Mouse (Mus musculus) limb, embryonic 12.5 days (tissue): ENCODE data around the gene Gm49320. TPM values are rescaled to one million over a fixed set of nuclear protein-coding genes. Genes with fewer than 3 reads are reported as not detected.

ENCODE experiments used
- ATAC-seq: fragments of 200-750 bp; cut with Nextera tagmentation; 2 replicates; pipeline ENCODE4 v1.8.0; 2017; ENCODE audit warnings: low read depth, moderate TSS enrichment; ENCODE audit not compliant: insufficient number of reproducible peaks, insufficient read depth, low FRiP score, low TSS enrichment
- H3K27ac ChIP-seq: fragments of 300-500 bp; sonication (generic); 2 replicates; pipeline ENCODE4 v1.5.1; 2016; ENCODE audit warnings: mild to moderate bottlenecking, moderate library complexity
- H3K27me3 ChIP-seq: fragments of 300-500 bp; sonication (generic); 2 replicates; pipeline ENCODE4 v1.6.1; 2016; ENCODE audit warnings: mild to moderate bottlenecking, moderate library complexity
- H3K36me3 ChIP-seq: fragments of 300-500 bp; sonication (generic); 2 replicates; pipeline ENCODE4 v1.6.1; 2016; ENCODE audit warnings: mild to moderate bottlenecking, moderate library complexity
- H3K4me1 ChIP-seq: fragments of 300-500 bp; sonication (generic); replicated peaks from 2 replicates; pipeline ENCODE4 v1.6.1; 2016
- H3K4me2 ChIP-seq: fragments of 300-500 bp; sonication (generic); 2 replicates; pipeline ENCODE4 v1.6.1; 2016; ENCODE audit warnings: mild to moderate bottlenecking, moderate library complexity
- H3K4me3 ChIP-seq: fragments of 300-500 bp; sonication (generic); replicated peaks from 2 replicates; pipeline ENCODE4 v1.5.1; 2016; ENCODE audit warnings: mild to moderate bottlenecking
- H3K9ac ChIP-seq: fragments of 300-500 bp; sonication (generic); replicated peaks from 2 replicates; pipeline ENCODE4 v1.6.1; 2016; ENCODE audit warnings: mild to moderate bottlenecking, moderate library complexity
- H3K9me3 ChIP-seq: fragments of 300-500 bp; sonication (generic); 2 replicates; pipeline ENCODE4 v1.6.1; 2016; ENCODE audit warnings: mild to moderate bottlenecking, moderate library complexity
- WGBS: fragments of 180-500 bp; shearing (Covaris S2); methylation state at CpG from one replicate; pipeline ENCODE4 v1.1.7; 2016; 5-methylcytosine and 5-hydroxymethylcytosine counted together
- polyA plus RNA-seq: library from polyadenylated mRNA; unstranded; fragments of >200 nt; fragmentation: Nextera tagmentation; extraction: Ambion mirVana; gene quantifications from 2 replicates; pipeline ENCODE4 v1.2.1, GENCODE M21; 2016

The Gm49320 gene
- polyA plus RNA-seq, 1 experiment from 2014 or later: 1.0 TPM

DNA sequence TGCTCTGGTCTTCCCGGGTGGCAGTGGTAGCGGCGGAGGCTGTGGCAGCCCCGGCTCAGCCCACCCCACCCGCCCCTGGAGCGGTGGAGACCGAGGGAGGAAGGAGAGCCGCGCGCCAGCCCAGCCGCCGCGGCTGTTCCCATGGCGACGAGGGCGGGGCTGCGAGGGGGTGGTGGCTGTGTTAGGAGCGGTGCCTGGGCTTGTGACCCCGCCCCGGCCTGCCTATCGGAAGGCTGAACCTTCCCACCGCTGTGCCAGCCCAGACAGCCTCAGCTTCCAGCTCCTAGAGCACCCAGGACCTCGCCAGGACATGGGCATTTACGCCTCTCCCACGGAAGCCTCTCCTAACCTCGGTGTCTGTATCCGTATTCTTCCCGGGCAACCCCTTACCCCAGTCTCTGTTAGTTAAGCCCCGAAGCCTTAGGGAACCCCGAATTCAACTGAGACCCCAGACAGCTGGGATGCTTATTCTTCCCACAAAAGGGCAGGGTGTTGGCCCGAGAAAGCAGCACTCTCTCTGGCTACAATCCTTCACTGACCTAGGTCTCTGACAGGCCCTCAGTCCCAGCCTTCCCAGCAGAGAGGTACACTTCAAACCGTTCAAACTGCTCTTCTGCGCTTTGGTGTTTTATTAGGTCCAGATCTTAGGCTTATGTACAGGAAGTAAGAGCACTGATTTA is 20.6 kb downstream of the Gm49320 start, which contains the start of gene Ctxn1:
TSS of gene Ctxn1 (minus strand) at position 150 of the 680 bp plus-strand sequence.
- Histone ChIP-seq H3K9ac (peak within 1 kb of the TSS; percentile 83), H3K36me3 (peaks cover 82% of the 10 kb centered on the region)
- WGBS: 7% methylated on average over 22 of the region's 33 CpGs

DNA sequence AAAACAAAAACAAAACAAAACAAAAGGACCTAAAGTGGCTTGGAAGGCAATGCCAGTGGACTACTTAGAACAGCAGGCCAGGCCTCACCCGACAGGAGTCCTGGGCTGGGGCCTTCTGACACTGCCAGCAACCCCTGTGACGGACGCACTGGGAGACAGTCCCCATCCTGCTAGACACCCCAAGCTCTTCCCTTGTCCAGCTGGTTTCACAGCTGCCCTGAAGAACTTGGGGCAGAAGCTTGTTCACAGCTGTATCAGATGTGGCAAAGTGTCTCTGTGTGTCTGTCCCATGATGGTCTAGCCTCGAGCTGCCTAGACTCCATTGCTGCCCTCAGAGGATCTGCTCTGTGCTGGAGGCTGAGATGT is 21.1 kb downstream of the Gm49320 start:
- Histone ChIP-seq H3K27ac (peak overlapping the region; percentile 76), H3K4me1 (peaks cover 27% of the 10 kb centered on the region), H3K4me2 (no peak overlapping the region), H3K9me3 (no peaks in the 10 kb centered on the region), H3K9ac (0 out of 2 replicates have a peak overlapping the region, but pooled peaks have one; percentile 83), H3K4me3 (no peak overlapping the region), H3K27me3 (no peaks in the 10 kb centered on the region), H3K36me3 (peaks cover 82% of the 10 kb centered on the region)
- no peak for ATAC-seq
- WGBS: 78% methylated on average over 4 of the region's 4 CpGs

More for the DNA sequence above, 20.6 kb downstream of the Gm49320 start, which contains the start of gene Ctxn1:
- Histone ChIP-seq H3K4me1 (peaks cover 29% of the 10 kb centered on the region), H3K27me3 (no peaks in the 10 kb centered on the region), H3K4me3 (peak within 1 kb of the TSS; percentile 82), H3K27ac (peak within 1 kb of the TSS; percentile 89), H3K9me3 (no peaks in the 10 kb centered on the region), H3K4me2 (peak within 1 kb of the TSS; percentile 71)
- peak; percentile 92 for ATAC-seq

DNA sequence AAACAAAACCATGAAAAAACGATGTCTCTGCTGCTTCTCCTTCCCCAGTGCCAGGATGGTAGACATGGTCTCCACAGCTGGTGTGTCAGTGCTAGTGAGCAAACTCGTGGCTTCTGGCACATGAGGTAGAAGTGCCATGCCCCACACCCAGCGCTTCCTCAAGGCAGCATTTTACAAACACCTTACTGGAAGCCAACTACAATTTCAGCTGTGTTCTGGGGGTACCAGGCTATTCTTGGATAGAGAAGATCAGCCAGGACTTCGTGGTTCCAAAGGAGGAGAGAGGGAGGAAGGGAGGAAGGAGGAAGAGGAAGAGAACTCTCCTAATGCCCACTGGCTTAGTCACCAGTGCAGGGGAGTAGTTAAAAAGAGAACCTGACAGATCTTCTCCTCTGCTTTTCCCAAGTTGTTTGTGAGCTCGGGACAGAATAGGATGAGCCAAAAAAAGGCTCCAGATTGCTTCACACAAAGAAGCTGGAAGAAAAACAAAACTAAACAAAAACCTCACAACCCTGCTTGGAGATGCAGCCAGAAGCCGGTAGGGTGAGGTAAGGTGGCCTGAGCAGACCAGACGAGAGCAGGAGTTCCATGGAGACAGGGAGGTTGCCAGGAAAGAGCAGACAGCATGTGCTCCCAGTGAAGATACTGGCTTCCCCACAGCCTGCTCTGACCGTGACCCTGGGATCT is 24.6 kb downstream of the Gm49320 start:
- peaks cover 86% of the 10 kb centered on the region for H3K36me3 ChIP-seq
- ATAC-seq: no peak

DNA sequence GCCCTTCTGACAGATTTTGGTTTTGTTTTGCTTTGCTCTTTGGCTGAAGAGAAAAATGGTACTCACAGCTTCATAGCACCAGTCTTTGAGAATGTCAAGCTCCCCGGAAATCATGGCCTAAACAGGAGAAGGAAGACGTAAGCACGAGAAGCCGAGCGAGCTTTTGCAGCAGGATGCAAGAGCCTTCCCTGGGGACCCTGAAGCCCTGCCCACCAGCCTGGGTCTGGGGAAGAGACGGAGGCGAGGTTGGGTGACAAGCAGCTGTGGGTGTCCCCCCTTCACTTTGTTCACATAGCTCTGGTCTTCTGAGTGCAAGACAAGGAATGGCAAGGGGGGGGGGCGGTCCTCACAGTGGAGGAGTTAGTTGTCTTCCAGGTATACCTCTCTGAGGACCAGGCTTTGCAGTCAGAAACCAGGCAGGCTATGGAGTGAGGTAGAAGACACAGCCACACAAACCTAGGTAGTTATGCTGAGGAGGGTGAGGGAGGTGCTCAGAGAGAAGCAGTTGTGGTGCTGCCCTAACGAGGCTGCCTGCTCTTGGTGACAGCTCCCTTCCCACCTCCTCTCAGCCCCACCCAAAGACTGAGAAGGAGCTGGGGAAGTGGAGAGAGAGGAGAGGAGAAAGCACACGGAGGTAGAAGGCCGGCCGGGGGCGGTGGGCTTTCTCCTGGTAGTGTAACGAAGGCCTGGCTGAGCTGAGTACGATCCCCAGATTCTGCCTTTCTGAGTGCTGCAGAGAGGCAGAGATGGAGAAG is 26.7 kb downstream of the Gm49320 start:
- Histone ChIP-seq H3K27ac (no peak overlapping the region), H3K36me3 (peaks cover 100% of the 10 kb centered on the region), H3K4me1 (no peaks in the 10 kb centered on the region), H3K9ac (no peak overlapping the region), H3K4me2 (no peak overlapping the region), H3K9me3 (no peaks in the 10 kb centered on the region), H3K4me3 (no peak overlapping the region), H3K27me3 (no peaks in the 10 kb centered on the region)
- 89% methylated on average over 15 of the region's 15 CpGs for WGBS
- ATAC-seq: no peak

More for the DNA sequence above, 24.6 kb downstream of the Gm49320 start:
- H3K9ac ChIP-seq: no peak overlapping the region
- H3K4me1 ChIP-seq: peaks cover 11% of the 10 kb centered on the region
- no peak overlapping the region for H3K4me2 ChIP-seq
- no peaks in the 10 kb centered on the region for H3K9me3 ChIP-seq
- no peaks in the 10 kb centered on the region for H3K27me3 ChIP-seq
- H3K27ac ChIP-seq: no peak overlapping the region
- 90% methylated on average over 8 of the region's 8 CpGs for WGBS
- no peak overlapping the region for H3K4me3 ChIP-seq

DNA sequence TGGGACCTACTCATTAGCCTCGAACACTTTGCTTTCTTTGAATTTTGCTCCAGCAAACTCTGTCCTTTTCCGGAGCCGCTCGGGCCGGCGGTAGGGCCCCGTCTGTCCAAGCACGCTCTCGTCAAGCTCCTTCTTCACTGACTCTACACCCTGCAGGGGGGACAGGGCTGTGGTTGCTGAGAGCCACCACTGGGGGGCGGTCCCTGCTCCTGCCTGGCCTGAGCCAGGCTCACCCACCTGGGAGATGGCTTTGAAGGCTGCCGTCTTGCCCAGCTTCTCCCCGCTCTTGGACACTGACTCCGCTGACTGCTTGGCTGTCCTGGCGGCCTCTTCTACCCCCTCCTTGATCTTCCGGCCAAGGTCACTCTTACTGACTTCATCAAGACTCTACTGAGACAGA is 29.0 kb downstream of the Gm49320 start:
- no peak for ATAC-seq
- H3K36me3 ChIP-seq: peaks cover 100% of the 10 kb centered on the region
- H3K9me3 ChIP-seq: no peaks in the 10 kb centered on the region
- no peaks in the 10 kb centered on the region for H3K4me1 ChIP-seq
- H3K9ac ChIP-seq: no peak overlapping the region
- WGBS: 79% methylated on average over 15 of the region's 15 CpGs
- no peak overlapping the region for H3K27ac ChIP-seq
- no peak overlapping the region for H3K4me3 ChIP-seq
- no peak overlapping the region for H3K4me2 ChIP-seq
- no peaks in the 10 kb centered on the region for H3K27me3 ChIP-seq

DNA sequence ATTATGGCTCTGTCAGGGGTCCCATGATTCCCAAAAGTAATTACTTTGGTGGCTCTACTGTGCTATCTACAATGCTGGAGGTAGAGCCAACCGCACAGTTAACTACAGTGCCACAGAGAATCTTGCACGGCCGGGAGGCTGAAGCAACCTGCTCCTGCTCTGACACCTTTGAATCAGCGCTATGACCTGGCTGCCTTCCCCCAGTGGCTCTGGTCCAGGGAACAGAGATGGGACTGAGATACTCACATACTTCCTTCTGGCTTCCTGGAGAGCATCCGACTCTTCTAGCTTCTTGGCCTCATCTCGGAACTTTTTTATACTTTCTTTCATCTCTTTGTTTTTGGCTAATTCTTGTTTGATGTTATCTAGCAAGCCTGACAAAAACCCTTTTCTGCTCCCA is 30.9 kb downstream of the Gm49320 start:
- ATAC-seq: no peak
- WGBS: 94% methylated on average over 6 of the region's 6 CpGs
- Histone ChIP-seq H3K36me3 (peaks cover 93% of the 10 kb centered on the region), H3K4me2 (no peak overlapping the region), H3K4me1 (peaks cover 3% of the 10 kb centered on the region), H3K27me3 (no peaks in the 10 kb centered on the region), H3K4me3 (no peak overlapping the region), H3K9me3 (no peaks in the 10 kb centered on the region), H3K9ac (no peak overlapping the region), H3K27ac (no peak overlapping the region)

DNA sequence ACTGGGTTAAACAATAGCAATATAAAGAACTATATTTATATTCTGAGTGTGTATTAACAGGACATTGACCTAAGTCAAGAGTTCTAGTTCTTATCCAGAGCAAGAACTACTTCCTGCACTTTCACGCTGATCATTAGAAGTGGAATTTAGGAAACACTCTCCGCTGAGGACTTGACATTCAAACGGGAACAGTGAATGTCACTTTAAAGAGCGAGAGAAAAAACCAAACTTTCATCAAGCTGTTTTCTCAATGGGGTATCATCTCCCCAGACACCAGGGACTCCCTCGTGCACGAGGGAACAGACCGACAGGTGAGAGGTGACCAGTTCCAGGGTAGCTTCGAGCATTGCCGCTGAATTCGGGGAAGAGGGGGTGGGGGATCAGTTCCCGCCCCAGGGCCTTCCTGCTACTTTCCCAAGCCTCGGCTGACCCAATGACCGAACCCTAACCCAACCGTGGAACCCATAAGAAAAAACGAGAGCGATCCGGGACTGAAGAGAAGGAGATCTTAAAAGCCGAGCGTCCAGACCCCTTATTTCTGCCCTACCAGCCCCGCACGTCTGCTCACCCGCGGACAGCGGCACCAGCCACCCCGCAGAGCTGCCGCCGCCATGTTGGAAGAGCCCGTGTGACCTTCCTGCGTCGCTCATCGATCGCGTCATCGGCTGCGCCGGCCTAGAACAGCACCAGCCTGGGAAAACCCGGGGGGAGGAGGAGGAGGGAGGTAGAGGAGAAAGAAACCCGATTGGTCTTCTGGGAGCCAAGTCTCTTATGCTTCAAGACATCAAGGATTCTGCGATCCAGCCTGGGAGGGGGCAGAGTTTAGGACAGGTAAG is 36.8 kb downstream of the Gm49320 start, which contains the start of gene Timm44:
TSS of gene Timm44 (minus strand) at position 639 of the 836 bp plus-strand sequence.
- Histone ChIP-seq H3K36me3 (peaks cover 34% of the 10 kb centered on the region), H3K27me3 (no peaks in the 10 kb centered on the region), H3K4me3 (peak within 1 kb of the TSS; percentile 78), H3K27ac (peak within 1 kb of the TSS; percentile 56; the same call in 1 of the 2 replicates), H3K4me1 (peaks cover 8% of the 10 kb centered on the region), H3K9me3 (no peaks in the 10 kb centered on the region), H3K4me2 (peak within 1 kb of the TSS; percentile 66), H3K9ac (peak within 1 kb of the TSS; percentile 75)
- under 1% methylated on average over 39 of the region's 39 CpGs for WGBS
- peak; percentile 95 for ATAC-seq

DNA sequence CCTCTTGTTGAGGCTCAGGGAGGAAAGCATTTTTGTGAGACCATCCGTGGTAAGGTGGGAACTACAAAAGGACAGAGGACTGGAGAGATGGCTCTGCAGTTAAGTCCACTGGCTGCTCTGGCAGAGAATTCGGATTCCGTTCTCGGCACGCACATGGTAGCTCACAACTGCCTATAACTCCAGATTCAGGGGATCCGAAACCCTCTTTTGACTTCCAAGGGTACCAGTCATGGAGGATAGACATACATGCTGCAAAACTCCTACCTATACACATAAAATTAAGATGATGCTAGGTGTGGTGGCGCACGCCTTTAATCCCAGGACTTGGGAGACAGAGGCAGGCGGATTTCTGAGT is 37.4 kb downstream of the Gm49320 start:
- ATAC-seq: 0 out of 2 replicates have a peak, but pooled peaks have one; percentile 13
- Histone ChIP-seq H3K4me3 (peak overlapping the region; percentile 78), H3K4me2 (peak overlapping the region; percentile 66), H3K4me1 (peaks cover 8% of the 10 kb centered on the region), H3K36me3 (peaks cover 29% of the 10 kb centered on the region), H3K9me3 (no peaks in the 10 kb centered on the region), H3K27me3 (no peaks in the 10 kb centered on the region), H3K27ac (peak overlapping the region; percentile 56; the same call in 1 of the 2 replicates), H3K9ac (peak overlapping the region; percentile 75)
- 30% methylated on average over 9 of the region's 9 CpGs for WGBS

DNA sequence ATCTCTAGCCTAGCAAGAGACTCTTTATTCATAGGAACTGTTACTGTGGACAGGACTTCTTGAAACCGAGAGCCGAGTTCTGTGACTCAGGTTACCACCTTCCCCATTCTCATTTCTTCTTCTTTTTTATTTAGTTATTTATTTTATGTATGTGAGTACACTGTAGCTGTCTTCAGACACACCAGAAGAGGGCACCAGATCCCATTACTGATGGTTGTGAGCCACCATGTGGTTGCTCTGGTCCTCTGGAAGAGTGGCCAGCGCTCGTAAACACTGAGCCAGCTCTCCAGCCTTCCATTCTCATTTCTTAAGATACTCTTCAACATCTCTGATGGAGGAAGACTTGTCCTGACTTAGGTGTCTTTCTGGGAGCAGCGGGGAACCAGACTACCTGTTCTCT is 54.1 kb downstream of the Gm49320 start:
- ATAC-seq: no peak
- Histone ChIP-seq H3K4me2 (no peak overlapping the region), H3K27me3 (no peaks in the 10 kb centered on the region), H3K27ac (no peak overlapping the region), H3K9me3 (no peaks in the 10 kb centered on the region), H3K9ac (no peak overlapping the region), H3K4me1 (no peaks in the 10 kb centered on the region), H3K36me3 (peaks cover 97% of the 10 kb centered on the region), H3K4me3 (no peak overlapping the region)
- 92% methylated on average over 5 of the region's 5 CpGs for WGBS

DNA sequence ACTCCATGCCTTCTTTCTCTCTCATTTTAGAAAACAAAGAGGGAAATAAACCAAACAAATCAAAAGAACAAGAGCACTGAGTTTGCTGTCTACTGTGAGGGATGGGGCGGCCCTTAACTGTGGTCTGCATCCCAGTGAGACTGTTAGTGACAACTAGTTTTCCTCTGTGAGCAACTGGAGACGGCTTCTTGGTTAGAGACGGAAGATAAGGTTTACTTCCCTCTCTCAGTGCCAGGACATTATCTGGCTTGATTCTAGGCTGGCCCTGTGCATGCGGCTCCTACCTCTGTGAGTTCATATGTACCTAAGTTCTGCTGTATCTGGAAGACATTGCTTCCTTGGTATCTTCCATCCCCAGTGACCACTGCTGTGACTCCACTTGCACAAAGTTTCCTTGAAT is 59.2 kb downstream of the Gm49320 start:
- 93% methylated on average over 4 of the region's 4 CpGs for WGBS

More for the DNA sequence above, 59.2 kb downstream of the Gm49320 start:
- no peak for ATAC-seq
- Histone ChIP-seq H3K27ac (no peak overlapping the region), H3K27me3 (no peaks in the 10 kb centered on the region), H3K9ac (no peak overlapping the region), H3K36me3 (peaks cover 95% of the 10 kb centered on the region), H3K9me3 (no peaks in the 10 kb centered on the region), H3K4me1 (no peaks in the 10 kb centered on the region), H3K4me3 (no peak overlapping the region), H3K4me2 (no peak overlapping the region)
